Comparison of ENCODE assay signal across 17 mouse cellular contexts in the genomic region with DNA sequence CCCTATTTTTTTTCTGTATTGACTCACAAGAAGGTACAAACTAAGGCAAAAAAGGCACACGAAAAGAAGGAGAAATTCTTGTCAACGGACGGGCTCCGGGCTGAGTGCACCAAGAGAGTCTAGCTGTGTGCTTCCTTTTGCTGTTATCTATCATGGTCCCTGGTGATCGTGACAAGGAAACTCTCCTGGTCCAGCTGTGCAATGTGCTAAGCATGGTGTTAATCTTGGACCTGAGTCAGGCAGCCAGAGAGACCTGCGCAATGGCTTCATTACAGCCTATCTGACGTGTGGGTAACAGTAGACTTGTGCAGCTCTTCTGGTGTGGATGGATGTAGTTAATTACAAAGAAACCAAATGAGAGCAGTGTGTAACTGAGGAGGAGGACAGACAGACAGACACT.
"Had no signal": no experiment of that assay in that cellular context is flagged by ENCODE, and none has a peak within 500 bp of the region (broad histone marks: within the 10 kb centered on the region; RNA-seq: fewer than 3 reads in every experiment).

No protein-coding gene starts in this region.

- DNase-seq: kidney, postnatal 36 days; layer of hippocampus, adult 9-11 months; layer of hippocampus, postnatal 36 days; lung, embryonic 14.5 days; lung, postnatal 10 days; lung, postnatal 4 days; retina, postnatal 1 day; right cerebral cortex, postnatal 4 days; spleen, adult 18-20 months; thymus, postnatal 4 days had no signal

- H3K4me3 ChIP-seq: limb, embryonic 15.5 days; liver, embryonic 15.5 days; megakaryocyte, embryonic 14.5 days; midbrain, embryonic 12.5 days; neural tube, embryonic 13.5 days had no signal

- H3K4me2 ChIP-seq: limb, embryonic 15.5 days; liver, embryonic 15.5 days; lung, embryonic 14.5 days; midbrain, embryonic 12.5 days; neural tube, embryonic 13.5 days had no signal

- H3K9me3 ChIP-seq: limb, embryonic 15.5 days; liver, embryonic 15.5 days; megakaryocyte, embryonic 14.5 days; midbrain, embryonic 12.5 days; neural tube, embryonic 13.5 days had no signal

- H3K9ac ChIP-seq: limb, embryonic 15.5 days; liver, embryonic 15.5 days; lung, embryonic 14.5 days; midbrain, embryonic 12.5 days; neural tube, embryonic 13.5 days had no signal

- H3K36me3 ChIP-seq: limb, embryonic 15.5 days; liver, embryonic 15.5 days; midbrain, embryonic 12.5 days; neural tube, embryonic 13.5 days had no signal

- ATAC-seq: midbrain, embryonic 16.5 days had no signal

- H3K27me3 ChIP-seq: limb, embryonic 15.5 days; liver, embryonic 15.5 days; megakaryocyte, embryonic 14.5 days had no signal

- H3K27ac ChIP-seq: kidney, postnatal 0 days; limb, embryonic 15.5 days; liver, embryonic 15.5 days; midbrain, embryonic 12.5 days; neural tube, embryonic 13.5 days had no signal
